Mouse (Mus musculus) CH12.LX (cell line): Measurements from ENCODE around the gene Maml1.

Source experiments
- CTCF ChIP-seq, 2 experiments: IDR thresholded peaks in 1 of 2; conservative IDR thresholded peaks in 1 of 2; 2 replicates each; pipeline ENCODE4 v1.5.1; 2011 to 2012; ENCODE audit warnings: low read depth in 2 of 2, low read length in 2 of 2, improper control_type of control experiment in 1 of 2, inconsistent platforms in 1 of 2, mild to moderate bottlenecking in 1 of 2, moderate library complexity in 1 of 2
- POLR2A ChIP-seq: IDR thresholded peaks from 2 replicates; pipeline ENCODE4 v1.6.1; 2011; ENCODE audit warnings: low read depth, mild to moderate bottlenecking, improper control_type of control experiment, low read length

DNA sequence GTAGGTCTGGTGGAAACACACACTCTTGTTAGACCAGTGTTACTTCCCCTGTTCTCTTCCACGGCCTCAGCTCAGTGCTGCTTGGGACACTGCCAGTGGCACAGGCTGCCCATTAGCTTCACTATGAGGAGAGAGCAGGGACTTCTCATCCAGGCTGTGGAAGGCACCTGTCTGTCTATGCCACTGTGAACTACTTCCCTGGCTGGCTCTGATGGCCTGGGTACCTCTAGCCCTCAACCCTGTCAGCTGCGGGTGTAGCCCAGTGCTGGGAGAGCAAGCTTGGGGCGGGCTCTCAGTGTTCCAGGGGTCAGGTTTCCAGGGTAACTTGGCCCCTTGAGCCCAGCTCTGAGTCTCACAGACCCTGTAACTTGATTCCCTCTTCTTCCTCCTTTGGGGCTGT, 63.3 kb downstream of the Maml1 start:
- TF ChIP-seq POLR2A (no peak), CTCF (conservative IDR thresholded peaks at IDR 0.05 in 1 of 2, IDR thresholded peaks at IDR 0.05 in 1 of 2; ENCODE audit: low read depth in 2 of 2, low read length in 2 of 2) (no peak)
